Mouse (Mus musculus): Measurements from ENCODE around the gene Clic5.

Clic5 gene

GRCm38 (mm10) chr17:44192981-44193380 lies 4.6 kb downstream of the Clic5 start:
- peak; percentile 34 for DNase-seq (ENCODE audit: low read depth, low spot score)

GRCm38 (mm10) chr17:44199158-44199557 lies 10.8 kb downstream of the Clic5 start:
- no peak for DNase-seq (ENCODE audit: low read depth, low spot score)

- no peak for DNase-seq (ENCODE audit: low read depth, low spot score)
These were observed 14.6 kb downstream of the Clic5 start for GRCm38 (mm10) chr17:44202952-44203351.

GRCm38 (mm10) chr17:44204787-44205186 lies 16.4 kb downstream of the Clic5 start:
- DNase-seq (ENCODE audit: low read depth, low spot score), result no peak

- DNase-seq (ENCODE audit: low read depth, low spot score), result no peak
These were observed 17.2 kb downstream of the Clic5 start for GRCm38 (mm10) chr17:44205562-44205961.

- no peak for DNase-seq (ENCODE audit: low read depth, low spot score)
These were observed 20.5 kb downstream of the Clic5 start for GRCm38 (mm10) chr17:44208900-44209299.

- DNase-seq (ENCODE audit: low read depth, low spot score), result no peak
These were observed 24.7 kb downstream of the Clic5 start for GRCm38 (mm10) chr17:44212960-44213619.

GRCm38 (mm10) chr17:44215196-44215799 lies 26.9 kb downstream of the Clic5 start:
- DNase-seq (ENCODE audit: low read depth, low spot score), result no peak

GRCm38 (mm10) chr17:44217185-44217584 lies 28.8 kb downstream of the Clic5 start:
- no peak for DNase-seq (ENCODE audit: low read depth, low spot score)

GRCm38 (mm10) chr17:44219943-44220342 lies 31.6 kb downstream of the Clic5 start:
- DNase-seq (ENCODE audit: low read depth, low spot score), result no peak

GRCm38 (mm10) chr17:44228428-44228827 lies 40.0 kb downstream of the Clic5 start:
- DNase-seq (ENCODE audit: low read depth, low spot score), result no peak

- no peak for DNase-seq (ENCODE audit: low read depth, low spot score)
These were observed 41.7 kb downstream of the Clic5 start for GRCm38 (mm10) chr17:44230083-44230482.

- no peak for DNase-seq (ENCODE audit: low read depth, low spot score)
These were observed 50.8 kb downstream of the Clic5 start for GRCm38 (mm10) chr17:44239030-44239721.

- DNase-seq (ENCODE audit: low read depth, low spot score), result no peak
These were observed 52.4 kb downstream of the Clic5 start for GRCm38 (mm10) chr17:44240742-44241141.

GRCm38 (mm10) chr17:44244096-44244495 lies 55.7 kb downstream of the Clic5 start:
- DNase-seq (ENCODE audit: low read depth, low spot score), result no peak

- DNase-seq (ENCODE audit: low read depth, low spot score), result no peak
These were observed 56.2 kb downstream of the Clic5 start for GRCm38 (mm10) chr17:44244625-44245024.

GRCm38 (mm10) chr17:44246153-44246700 lies 57.8 kb downstream of the Clic5 start:
- no peak for DNase-seq (ENCODE audit: low read depth, low spot score)

GRCm38 (mm10) chr17:44249544-44249943 lies 61.2 kb downstream of the Clic5 start:
- DNase-seq (ENCODE audit: low read depth, low spot score), result no peak

GRCm38 (mm10) chr17:44252653-44253052 lies 64.3 kb downstream of the Clic5 start:
- DNase-seq (ENCODE audit: low read depth, low spot score), result no peak

- DNase-seq (ENCODE audit: low read depth, low spot score), result no peak
These were observed 66.3 kb downstream of the Clic5 start for GRCm38 (mm10) chr17:44254698-44255097.

GRCm38 (mm10) chr17:44256583-44256982 lies 68.2 kb downstream of the Clic5 start:
- DNase-seq (ENCODE audit: low read depth, low spot score), result peak; percentile 81

GRCm38 (mm10) chr17:44259245-44259644 lies 70.9 kb downstream of the Clic5 start:
- peak; percentile 24 for DNase-seq (ENCODE audit: low read depth, low spot score)

Measured in A20 (cell line).